Mouse (Mus musculus) megakaryocyte, embryonic 14.5 days (primary cell): ENCODE measurements around the gene Ppif.

Experiments used
- FLI1 ChIP-seq: IDR thresholded peaks from 2 replicates; pipeline ENCODE4 v1.6.1; 2012; ENCODE audit warnings: low read length, inconsistent platforms, mixed read lengths
- GATA1 ChIP-seq: IDR thresholded peaks from 3 replicates; pipeline ENCODE4 v1.6.1; 2012; ENCODE audit warnings: mixed read lengths, low read length, inconsistent platforms, borderline replicate concordance

GRCm38 (mm10) chr14:25741840-25742367 lies 48.0 kb downstream of the Ppif start:
- TF ChIP-seq GATA1 (no peak), FLI1 (no peak)
